Mouse (Mus musculus): ENCODE results near the gene Tmem151a.

GRCm38 (mm10) chr19:5067867-5068569 lies 17.3 kb downstream of the Tmem151a start, which contains the start of gene Cd248:
- no peak for TF ChIP-seq CTCF (IDR thresholded peaks at IDR 0.05; ENCODE audit: borderline replicate concordance, insufficient read depth, low read depth, low read length)
- no peak for TF ChIP-seq POLR2A (IDR thresholded peaks at IDR 0.05; ENCODE audit: borderline replicate concordance, insufficient read depth, low read length)
